Mouse (Mus musculus): ENCODE results near the gene Ivns1abp.
"Not testable (repeated sequence)": the region's sequence is repeated elsewhere in the genome, so short reads cannot be mapped to it uniquely, and the experiment has no call there.

DNA sequence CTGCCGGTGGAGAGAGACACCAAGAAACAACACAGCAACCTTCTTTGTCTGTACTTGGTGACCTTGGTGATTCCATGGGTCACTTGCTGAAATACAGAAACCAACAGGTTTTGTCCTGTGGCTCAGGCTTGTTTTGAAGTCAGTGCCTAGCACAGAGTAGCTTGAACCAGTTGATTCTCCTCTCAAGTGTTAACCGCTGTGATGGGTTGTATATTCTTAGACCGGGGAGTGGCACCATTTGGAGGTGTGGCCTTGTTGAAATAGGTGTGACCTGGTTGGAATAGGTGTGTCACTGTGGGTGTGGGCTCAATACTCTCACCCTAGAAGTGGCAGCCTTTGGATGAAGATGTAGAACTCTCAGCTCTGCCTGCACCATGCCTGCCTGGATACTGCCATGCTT lies 39.3 kb upstream of the Ivns1abp start:
- TF ChIP-seq POLR2A (IDR thresholded peaks at IDR 0.05; ENCODE audit: borderline replicate concordance, extremely low read depth, insufficient read depth, insufficient read length, poor library complexity, severe bottlenecking); CTCF (IDR thresholded peaks at IDR 0.05; ENCODE audit: borderline replicate concordance, extremely low read depth, insufficient read depth, insufficient read length): not testable (repeated sequence)

All from brain, embryonic 14.5 days (tissue).